Mouse (Mus musculus): ENCODE measurements at regions not wholly inside any gene's neighbourhood (a gene's known extent, or its start where the extent isn't known, plus 50 kb on each side); places are given as distances from the start of the nearest gene placed in this dataset.
A peak's percentile ranks its signal among the peaks of the same experiment; 100 is the strongest.

DNA sequence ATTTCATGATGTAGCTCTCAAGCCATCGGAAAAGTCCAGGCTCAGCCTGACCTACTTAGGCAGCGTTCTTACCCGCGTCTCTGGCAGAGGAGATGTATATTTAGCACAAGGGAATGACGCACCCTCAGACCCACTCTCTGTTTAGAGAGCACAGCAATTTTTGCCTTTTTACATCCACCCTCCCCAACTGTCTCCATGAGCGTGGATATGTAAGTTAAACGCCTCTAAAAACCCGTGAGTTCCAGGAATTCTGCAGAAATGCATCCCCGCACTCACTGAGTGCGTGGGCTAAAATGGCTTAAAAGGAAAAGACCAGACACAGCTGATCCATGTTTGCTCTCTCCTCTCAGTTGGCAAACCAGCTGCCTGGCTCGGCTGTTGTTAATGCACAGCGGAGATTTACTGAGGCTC lies 267.8 kb upstream of the Arid1b start:
- DNase-seq, result peak; percentile 27

DNA sequence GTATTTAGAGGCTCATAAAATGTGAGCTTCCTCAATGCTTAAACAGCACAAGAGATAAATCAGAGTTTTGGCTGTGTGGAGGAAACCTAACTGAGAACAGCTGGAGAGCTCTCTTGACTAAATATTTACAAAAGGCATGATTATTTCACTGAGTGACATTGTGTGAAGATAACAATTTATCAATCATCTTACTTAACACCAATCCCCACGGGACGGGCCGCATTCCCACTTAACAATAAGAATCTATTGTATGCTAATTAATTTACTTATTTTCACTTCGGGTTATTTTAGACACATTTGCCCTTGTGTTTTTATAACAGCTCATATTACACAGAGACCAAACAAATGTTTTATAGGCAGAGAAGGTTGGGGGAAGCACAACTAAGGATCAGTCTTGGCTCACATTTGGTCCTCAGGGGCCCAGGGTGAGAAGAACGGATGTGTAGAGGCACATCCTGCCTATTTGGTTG lies 259.7 kb upstream of the Arid1b start:
- peak; percentile 32 for DNase-seq

DNA sequence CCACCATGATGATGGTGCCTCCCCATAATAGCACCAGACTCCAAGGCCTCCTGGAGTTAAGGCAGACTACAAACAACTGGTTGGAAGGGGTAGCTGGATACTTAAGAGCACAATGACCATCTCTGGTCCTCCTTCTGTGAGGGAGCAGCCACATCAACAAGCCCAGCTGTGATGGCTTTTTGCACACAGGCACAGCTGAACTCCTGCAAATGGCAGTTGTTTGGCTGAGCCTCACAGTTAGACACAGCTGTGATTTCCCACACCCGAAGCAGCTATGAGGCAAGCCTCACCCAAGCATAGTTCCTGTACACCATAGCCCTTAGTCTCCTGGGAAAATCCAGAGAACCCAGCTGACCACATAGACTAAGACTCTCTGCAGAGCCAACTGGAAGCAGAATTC lies 258.9 kb upstream of the Arid1b start:
- DNase-seq, result peak; percentile 74

DNA sequence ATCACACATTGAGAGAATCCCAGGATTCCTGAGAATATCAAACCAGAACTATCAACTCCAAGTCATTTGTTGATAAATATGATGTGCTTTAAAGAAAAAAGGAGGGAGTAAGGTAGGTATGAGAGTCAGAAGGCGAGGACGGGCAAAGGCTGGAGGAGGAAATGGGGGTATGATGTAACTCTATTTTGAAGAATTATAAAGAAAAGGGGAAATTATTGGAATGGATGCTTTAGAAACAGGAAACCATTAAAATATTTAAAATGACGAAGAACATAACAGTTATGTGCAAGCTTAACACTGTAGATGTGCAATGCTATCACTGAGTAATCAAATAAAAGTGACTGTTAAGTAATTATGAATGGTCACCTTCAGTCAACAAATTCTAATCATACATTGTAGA lies 257.4 kb upstream of the Arid1b start:
- no peak for DNase-seq

DNA sequence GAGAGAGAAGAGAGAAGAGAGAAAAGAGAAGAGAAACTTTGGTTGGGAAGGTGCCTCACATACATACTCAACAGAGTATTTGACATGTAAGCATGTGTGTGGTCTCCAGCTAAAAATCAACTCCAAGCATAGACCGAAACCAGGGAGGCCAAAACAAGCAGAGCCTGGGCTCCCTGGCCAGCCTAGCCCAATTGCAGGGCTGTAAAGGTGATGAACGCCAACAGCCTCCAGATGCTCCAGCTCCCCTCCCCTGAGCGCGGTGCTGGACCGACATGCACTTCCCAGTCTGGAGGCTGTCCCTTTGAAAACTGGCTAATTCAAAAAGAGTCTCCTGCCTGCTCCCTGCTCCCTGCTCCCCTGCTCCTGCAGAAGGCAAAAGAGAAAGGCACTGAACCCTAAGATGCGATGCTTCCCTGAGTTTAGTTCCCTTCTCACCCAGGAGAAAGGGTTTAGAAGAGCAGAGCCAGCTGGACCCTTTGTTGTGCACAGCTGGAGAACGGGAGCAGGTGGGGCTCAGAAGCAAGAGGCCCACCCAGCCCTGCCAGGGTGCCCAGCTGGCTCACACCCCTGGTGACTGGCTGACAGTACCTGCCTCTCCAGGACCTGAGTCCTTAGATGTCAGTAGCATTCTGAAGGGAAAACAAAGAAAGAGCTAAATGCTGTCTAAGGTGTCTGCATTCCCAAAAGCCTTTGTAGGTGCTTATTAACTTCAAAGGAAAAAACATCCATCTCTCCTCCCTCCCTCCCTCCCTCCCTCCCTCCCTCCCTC lies 255.2 kb upstream of the Arid1b start:
- no peak for DNase-seq

DNA sequence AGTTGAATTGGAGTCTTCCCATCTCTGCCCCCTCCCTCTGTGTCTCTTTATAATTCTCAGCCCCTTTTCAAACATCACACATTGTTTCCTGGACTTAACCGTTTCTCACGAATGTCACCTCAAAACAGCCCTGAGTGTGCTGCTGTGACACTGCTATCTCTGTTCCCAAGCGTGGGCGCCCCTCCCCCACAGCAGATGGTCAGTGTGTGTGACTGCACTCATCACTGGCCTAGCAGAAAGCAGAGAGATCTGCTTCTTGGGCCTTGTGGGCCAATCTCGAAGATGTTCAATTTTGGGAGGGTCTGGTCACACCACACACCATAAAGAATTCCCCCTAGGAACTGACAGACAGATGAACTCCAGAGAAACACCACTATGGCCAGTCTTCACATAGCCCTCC lies 253.3 kb upstream of the Arid1b start:
- no peak for DNase-seq

DNA sequence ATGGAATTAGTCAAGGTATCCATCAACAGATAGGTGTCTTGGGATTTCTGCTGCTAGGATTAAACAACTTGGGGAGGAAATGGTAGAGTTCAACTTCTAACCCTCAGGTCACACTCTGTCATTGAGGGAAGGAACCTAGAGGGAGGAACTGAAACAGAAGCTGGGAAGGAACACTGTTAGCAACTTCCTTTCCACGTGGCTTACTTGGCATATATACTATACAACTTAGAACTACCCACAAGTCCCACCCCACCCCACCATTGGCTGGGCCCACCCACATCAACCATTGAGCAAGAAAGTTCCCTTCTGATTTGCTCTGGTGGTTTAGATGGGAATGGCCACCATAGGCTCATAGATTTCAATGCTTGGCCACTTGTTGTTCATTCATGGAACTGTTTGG lies 251.8 kb upstream of the Arid1b start:
- no peak for DNase-seq

DNA sequence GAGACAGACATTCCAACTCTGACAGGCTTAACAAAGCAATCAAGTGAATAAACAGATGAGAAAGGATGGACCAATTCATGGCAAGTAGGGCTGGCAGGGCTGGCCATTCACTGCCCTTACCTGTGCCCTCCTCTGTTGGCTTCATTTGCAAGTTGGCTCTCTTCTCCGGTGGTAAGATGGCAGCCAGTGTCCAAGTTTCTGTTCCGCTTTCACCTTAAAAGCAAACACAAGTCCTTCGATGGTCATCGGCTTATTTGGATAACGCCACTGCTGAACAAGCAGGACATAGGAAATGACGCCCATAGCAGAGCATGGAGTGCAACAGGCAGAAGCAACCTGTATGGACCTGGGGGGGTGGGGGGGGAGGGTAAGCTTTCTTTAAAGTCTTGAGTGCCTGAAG lies 231.2 kb upstream of the Arid1b start:
- no peak for DNase-seq

DNA sequence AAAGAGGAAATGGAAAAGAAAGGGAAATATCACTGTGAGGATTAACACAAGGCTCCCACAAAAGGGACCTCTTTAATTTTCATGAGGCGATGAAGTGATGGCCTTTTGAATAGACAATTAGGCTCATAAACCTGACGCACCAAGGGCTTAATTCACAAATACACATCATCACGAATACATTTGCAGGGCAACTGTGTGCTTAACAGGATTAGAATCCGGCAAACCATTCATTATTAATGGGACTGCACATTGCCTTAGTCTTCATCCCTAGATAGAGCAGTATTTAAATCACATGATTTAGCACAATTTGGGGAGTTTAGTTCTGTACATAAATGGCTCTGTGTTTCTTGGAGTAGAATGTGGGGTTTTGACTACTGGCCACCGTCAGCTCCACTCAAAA lies 228.4 kb upstream of the Arid1b start:
- DNase-seq, result no peak

DNA sequence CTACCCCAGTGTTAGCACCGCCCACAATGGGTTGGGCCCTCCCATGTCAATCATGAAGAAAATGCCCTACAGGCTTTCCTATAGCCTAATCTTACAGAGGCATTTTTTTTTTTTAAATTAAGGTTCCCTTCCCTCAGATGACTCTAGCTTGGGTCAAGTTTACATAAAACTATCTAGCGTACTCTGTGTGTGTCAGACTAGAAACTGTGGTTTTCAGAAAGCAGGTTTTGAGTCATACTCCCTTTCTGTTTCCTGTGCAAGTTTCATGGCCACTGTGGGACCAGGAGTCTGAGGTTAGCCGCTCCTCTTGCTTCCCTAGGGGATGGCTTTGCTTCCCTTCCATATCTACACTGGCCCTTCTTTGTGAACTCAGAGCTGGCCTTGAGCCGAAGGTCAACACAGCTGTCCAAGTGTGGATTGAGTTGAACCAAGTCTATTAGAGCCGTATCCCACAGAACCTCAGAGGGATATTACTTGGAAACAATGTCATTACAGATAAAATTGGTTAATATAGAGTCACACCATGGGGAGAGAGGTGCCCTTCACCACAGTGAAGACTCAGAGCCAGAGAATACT lies 226.1 kb upstream of the Arid1b start:
- DNase-seq, result no peak

DNA sequence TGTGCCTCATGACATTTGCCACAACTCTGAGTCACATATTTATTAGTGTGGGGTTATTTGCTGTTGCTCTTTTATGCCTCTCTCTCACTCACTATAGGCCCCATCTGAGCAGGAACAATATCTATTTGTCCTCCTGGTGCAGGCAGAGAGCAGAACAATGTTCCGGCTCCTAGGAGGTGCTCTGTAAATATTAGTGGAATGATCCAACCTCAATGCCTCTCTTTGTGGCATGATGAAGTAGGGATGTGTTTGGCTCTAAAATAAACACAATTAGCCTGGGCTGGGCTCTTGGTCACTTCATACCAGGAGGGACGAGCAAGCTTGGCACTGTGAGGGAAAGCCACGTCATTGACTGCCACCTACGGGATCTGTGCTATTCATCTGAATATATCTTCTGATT lies 224.8 kb upstream of the Arid1b start:
- no peak for DNase-seq

DNA sequence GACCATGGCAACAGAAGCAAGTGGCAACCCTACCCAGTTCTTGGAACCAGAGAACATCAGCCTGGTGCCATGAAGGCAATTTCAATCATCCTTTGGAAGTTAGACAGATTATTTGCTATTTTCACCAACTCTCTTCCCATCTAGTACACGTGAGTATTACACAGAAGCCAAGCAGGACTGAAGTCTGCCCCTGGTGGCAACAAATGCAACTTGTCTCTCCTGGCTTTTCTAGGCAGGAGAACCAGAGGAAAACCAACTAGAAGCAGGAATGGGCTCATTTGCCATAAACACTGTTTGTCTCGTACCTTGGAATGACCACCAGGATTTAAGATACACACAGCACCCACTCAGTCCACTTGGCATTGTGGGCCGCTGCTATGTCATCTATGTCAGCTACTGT lies 224.1 kb upstream of the Arid1b start:
- DNase-seq, result peak; percentile 28

DNA sequence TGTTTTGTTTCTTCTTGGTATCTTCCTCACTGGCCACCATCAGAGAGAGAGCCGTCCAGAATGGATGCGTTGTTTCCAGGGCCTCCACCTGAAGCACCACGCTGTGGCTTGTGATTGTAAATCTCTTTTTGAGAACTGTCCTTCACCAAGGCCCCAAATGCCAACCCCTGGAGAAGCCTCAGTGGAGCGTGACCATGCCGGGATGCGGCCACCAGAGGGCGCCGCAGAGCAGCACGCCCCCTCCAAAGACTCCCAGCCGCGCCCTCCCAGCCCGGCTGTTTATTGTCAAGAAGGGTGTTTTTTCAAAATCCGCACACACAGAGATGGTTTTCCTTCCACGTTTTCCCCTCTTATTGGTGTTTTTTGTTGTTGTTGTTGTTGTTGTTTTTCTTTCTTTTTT lies 216.0 kb upstream of the Arid1b start:
- peak; percentile 81 for DNase-seq

DNA sequence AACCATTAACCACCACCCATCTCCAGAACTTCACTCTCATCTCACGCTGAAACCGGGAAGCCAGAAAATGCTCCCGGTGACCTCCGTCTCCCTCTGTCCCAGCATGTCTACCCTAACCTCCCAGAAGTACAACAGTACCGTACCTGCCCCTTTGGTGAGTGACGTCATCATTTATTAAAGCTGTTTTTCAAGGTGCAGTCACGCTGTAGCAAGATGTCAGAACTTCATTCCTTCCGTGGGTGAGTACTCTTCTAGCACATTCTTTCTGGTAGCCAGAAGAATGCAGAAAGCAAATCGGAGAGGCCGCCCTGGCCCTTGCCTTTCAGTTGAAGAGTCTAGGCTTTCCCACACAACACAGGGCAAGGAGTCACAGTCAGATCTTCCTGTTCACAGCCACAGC lies 215.1 kb upstream of the Arid1b start:
- peak; percentile 42 for DNase-seq

DNA sequence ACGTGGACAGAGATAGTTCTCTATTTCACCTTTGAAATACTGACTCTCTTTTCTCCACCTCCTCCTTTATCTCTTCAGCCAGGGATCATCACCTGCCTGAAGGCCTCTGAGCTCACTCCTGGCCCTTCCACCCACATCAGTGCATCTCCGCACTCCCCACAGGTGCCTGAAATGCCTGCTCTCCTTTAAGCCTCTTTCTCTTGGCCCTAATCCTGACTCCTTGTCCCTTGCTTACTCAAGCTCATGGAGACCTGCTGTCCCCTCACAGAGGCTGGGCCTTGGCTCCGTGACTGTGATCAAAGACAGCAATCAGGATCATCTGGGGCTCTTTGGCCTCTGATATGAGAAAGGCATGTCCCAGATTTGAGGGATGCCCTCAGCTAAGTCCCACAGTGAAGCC lies 212.5 kb upstream of the Arid1b start:
- DNase-seq, result no peak

DNA sequence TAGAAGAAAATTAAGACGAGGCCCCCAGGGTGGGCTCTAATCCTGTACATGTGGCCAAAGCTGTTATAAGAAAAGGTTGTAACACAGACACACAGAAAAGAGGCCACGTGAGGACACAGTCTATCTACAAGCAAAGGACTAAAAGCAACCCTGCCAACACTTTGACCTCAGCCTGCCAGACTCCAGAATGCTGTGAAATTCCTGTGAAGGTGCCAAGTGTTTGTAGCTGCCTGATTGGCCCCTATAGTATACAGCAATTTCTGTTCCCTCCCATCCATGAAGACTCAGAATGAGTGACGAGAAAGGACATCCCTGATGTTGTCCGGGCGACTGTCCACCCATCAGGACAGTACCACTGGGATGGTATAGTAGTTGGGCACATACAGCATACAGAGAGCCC lies 209.8 kb upstream of the Arid1b start:
- DNase-seq, result peak; percentile 18

DNA sequence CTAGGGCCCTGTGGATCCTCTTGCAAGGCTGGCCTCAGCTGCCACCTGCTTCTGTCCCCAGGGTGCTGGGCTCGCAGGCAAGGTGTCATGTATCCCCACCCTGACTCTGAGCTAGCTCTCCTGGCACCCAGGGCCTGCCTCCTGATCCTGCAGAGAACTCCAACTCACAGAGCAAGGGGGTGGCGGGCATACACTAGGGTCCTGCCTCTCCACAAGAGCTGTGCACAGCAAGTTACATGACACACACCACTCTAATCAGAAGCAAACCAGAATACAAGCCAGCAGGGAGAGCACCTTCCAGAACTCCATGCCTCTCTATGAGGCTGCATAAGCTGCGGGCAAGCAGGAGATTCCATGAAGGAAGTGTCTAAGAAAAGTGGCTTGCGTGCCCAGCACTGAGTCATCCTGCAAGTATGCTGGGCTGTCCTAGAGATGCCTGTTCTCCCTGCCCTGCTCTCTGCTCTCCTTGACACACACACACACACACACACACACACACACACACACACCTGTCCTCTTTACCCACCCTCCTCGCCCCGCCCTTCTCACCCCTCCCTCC lies 208.8 kb upstream of the Arid1b start:
- DNase-seq, result peak; percentile 47

DNA sequence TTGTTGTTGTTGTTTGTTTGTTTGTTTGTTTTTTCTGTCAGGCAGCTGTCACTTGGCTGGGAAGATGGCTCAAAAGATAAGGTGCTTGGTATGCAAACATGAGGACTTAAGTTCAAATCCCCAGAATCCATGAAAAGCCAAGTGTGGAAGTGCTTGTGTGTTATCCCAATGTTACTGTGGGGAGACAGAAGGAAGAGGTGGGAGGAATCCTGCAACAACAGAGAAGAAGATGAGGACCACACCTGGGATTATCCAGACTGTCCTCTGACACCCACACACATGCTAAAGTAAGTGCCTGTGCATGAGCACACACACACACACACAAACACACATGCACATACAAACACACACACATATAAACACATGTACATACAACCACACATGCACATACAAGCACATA lies 207.6 kb upstream of the Arid1b start:
- DNase-seq, result no peak

DNA sequence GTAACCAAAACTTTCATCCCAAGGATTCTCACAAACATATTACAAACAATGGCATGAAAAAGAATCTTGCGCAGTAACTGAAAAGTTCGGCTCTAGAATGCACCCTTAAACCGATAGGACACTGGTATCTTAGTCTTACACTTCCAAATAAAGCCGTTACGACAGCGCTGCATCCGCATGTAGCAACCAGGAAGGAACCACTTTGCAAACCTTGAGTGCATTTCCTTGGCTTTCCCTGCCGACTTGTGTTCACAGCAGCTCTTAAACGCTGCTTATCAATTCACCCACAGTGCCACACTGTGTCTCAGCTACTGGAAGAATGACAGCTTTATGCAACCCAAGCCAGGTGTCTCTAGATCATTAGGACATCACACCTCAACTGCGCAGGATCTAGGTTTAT lies 202.3 kb upstream of the Arid1b start:
- no peak for DNase-seq

DNA sequence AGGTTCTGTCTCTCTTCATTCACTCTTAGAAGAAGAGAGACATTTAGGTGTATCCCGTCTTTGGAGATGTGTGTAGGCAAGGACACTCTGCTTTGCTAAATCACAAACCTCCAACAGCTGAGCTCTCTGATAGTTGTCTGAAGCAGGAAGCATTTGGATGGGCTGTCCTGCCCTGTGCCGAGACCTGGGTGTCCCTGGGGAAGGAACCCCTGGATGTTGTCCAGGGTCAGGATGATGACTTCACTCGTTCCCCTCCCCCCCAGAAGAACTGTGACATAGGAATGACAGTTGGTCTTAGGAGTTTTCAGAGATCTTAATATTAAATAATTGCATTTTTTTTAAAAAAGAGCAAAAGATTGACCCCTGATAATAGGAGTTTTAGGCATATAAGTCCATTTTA lies 197.9 kb upstream of the Arid1b start:
- no peak for DNase-seq

DNA sequence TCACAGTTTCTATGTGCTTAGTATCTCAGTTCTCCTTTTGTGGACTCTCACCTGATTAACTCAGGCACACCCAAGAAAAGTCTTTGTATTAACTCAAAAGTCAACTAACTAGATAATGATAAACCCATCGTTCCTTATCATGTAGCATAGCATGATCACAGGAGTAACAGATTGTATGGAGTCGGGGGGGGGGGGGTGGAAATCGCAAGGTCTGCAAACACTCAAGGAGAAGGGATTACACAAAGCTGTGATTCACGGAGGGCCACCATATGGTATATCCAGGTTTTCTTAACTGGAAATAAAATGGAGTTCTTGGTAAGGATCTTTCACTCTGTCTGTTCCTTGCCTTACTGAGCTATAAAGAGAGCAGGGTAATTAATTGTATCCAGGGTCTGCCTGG lies 190.1 kb upstream of the Arid1b start:
- no peak for DNase-seq

DNA sequence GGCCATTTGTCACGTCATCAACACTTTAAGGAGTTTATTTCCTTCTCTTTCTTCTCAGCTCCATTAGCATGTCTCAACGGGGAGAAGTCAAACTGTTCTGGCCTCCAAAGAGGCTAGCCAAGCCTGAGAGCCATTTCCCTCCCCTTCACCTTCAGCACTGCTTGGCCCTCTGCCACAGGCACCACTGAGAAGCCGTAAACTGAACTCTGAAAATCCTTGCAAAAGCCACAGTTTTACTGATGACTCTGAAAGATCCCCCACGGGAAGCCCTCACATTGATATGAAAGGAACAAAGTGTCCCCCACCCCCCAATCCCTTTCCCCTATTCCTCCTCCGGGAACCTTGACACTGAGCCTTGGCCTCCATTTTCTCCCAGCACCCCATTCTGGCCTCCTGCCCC lies 188.1 kb upstream of the Arid1b start:
- DNase-seq, result peak; percentile 65

DNA sequence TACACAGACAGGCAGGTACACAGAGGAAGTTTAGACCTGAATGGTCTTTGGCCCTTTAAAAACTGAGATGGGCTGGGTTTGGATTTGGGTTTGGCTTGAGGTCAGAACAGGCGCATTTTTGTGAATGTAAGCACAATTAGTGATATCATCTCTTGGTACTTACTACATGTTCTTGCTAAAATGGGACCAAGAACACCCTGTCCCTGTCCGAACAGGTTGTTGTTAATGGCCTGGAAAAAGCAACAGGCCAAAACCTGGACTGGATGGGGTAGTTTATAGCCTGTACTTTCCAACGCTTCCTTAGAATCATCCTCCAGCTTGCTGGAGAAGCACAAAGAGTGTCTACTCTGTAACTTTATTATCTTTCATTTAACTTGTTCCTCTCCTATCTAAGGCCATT lies 185.2 kb upstream of the Arid1b start:
- DNase-seq, result peak; percentile 10

DNA sequence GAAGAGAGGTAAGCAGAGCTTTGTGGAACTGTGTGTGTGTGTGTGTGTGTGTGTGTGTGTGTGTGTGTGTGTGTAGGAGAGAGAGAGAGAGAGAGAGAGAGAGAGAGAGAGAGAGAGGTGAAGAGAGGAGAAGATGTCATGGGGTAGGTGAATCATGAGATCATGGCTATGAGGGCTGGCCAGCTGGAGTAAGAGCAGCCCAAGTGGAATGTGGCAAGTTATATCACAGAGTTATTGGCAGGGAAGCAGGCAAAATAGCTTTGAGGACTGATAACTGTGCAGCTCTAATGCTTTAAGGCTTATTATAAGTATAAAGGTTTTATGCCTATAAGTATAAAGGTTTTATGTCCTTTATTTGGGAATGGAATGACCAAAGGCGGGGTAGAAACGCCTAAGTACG lies 180.9 kb upstream of the Arid1b start:
- DNase-seq, result no peak

DNA sequence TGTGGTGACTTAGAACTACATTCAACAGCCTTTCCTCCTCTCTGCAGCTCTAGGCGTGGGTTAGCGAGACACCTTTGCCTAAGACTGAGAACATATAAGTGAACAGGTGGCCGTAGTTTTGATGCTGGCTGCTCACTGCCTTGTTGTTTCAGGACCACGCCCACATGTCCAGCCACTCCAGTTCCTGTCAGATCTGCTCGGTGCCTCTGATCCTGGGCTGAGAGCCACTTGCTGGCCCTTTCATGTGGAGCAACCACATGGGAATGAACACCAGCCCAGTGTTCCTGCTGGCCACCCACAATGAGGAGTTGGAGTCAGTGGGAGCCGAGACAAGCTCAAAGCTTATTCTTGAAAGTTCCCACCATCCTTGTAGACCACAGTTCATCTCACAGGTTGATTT lies 180.5 kb upstream of the Arid1b start:
- DNase-seq, result peak; percentile 44
